Mouse (Mus musculus): ENCODE results near the gene Ankrd63.
"Not testable (repeated sequence)": the region's sequence is repeated elsewhere in the genome, so short reads cannot be mapped to it uniquely, and the experiment has no call there.

Gene Ankrd63

DNA sequence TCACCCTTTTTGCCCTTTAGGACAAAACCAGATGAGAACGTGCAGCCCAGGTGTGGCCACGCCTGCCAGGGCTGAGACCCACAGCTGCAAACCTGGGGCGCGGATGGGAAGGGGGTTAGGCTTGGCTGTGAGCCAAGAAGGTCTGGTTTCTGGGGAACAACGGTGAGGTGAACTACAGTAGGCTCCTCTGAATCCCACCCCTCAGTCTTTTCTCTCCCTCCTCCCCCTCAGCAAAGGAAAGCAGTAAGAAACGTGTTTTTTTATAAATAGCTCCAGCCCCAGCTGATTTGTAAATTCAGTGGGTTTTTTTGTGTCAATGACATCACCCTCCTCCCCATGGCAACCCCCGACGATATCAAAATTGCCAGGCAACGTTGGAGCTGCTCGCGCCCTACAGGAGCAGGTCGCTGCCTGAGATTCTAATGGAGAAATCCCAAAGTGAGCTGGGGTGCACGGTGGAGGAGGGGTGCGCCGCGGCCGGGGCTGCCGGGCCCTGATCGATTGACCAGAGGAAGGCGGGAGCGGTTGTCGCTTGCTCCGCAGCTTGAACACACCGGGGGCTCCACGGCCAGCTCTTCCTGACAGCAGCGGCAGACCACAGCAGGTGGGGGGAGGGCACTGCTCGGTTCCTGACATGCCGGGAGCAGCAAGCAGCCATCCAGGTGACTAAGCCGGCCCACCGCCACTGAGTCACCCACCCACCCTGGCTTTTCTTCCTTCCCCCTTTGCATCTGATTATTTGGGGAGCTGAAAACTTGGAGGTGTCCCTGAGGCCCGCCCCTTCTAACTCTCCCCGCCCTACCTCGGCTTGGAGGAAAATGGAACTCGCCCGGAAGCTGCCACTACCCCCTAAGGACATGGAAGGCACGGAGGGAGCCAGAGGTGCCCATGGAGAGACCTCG lies 40.6 kb downstream of the Ankrd63 start, which contains the start of gene Pak6:
Gene Pak6, plus strand, starts transcription at position 402 of the 902 bp plus-strand sequence.
- peak; percentile 75 for DNase-seq (ENCODE audit: low read depth, low spot score)

DNA sequence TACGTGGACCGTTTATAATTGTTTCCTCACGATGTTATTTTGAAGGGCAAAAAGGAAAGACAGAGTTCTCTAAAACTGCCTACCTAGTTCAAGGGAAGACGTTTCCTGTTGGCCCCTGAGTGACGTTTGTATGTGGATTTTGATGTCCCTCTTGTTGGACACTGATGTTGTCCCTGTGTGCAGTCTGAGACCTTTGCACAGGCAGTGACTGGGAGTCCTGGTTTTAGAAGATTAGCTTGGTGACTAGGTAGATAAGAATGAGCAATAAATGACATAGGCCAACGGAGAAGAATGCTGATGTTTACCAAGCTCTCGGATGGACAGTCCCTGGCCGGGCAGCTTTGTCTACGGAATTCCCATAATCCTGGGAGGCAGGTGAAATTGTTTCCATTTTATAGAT lies 41.9 kb downstream of the Ankrd63 start:
- no peak for DNase-seq (ENCODE audit: low read depth, low spot score)

DNA sequence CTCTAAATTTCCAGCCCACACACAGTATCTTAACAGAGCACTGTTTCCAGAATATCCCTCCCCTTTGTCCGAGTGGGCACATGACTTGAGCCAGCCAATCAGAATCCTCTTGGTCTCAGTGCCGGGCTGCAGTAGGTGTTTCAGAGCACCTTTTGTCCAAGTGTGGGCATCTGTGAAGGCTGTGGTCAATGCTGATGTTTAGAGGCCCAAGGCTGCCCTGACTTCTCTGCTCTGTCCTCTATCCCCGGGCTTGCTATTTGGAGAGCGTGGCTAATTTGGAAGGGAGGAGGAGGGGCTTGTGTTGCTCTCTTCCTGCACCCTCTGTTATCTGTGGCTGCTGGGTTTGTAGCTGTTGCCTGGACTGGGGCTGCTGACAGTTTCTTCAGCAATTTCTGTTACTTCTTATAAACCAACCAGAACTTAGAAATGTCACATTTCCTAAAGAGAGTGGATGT lies 43.7 kb downstream of the Ankrd63 start:
- no peak for DNase-seq (ENCODE audit: low read depth, low spot score)

DNA sequence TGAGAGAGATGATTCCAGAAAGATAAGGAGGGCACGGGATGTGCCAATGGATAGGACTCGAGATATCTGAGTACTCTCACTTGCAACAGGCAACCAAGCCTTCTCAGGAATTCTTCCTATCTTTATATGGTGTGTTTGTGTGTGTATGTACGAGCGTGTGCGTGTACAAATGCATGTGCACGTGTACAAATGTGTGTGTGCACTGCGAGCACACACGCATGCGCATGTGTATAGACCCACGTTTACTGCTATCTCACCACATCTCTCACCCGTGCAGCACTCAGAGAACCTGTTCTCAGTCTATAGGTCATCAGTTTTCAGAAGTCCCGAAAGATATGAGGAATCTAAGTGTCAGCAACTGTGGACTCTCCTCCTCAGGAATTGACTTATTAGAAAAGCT lies 44.3 kb downstream of the Ankrd63 start:
- DNase-seq (ENCODE audit: low read depth, low spot score) = no peak

DNA sequence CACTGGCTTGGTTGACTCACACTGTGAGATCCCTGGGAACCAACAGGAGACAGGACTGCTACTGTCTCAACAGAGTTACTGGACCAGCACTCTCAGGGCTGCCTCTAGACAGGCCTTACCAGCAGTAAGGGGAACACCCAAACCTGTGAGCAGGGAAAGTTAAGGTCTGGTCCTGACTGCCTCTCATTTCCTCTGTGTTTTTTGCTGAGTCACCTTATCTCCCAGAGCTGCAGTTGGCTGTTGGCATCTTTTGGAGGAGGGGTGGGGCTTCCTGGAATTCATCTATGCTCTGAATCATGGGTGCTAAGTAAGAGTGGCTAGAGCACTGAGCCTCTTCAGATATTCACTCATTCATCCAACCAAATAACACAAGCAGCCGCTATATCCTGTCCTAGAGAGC lies 44.7 kb downstream of the Ankrd63 start:
- peak; percentile 59 for DNase-seq (ENCODE audit: low read depth, low spot score)

DNA sequence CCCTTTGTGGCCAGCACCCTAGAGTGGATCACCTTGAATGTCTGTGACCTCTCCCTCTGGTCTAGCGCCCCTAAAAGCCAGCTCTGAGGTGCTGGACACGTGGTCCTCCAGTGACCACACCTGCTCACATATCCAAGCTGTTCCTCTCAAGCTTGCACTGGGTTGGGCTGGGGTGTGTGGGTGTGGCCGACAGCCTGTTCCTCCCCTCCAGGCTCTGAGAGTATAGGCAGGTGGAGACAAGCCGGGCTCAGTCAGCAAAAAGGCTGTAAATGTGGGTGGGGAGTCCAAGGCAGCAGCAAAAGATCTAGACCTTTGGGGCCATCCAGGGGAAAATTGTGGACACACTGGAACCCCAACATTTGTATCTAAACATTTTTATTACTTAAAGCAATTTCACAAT lies 45.3 kb downstream of the Ankrd63 start:
- no peak for DNase-seq (ENCODE audit: low read depth, low spot score)

DNA sequence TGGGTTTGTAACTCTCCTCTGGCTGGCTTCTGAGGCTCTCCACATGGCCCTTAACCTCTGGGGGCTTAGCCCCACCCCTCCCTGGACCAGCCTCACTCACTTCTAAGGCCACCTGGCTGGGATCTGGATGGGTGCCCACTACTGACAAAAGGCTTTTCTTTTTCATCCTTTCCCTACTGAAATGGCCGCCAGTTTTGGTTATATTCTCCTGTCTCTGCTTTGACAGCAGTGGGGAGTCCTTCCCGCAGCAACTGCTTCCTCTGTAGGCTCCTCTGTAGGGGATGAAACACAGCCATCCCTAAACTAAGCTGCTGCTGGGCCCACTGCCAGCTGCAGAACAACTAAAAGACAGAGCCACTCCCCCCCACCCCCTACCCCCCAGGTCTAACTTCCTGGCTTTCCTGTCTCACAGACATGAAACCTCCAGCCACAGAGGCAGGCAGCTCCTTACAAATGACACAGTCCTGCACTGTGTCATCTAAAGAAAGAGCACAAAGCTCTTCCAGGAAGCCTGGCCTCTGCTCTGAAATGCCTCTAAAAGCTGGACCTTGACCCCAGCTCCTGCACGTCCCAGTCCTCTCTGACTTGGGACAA lies 47.0 kb downstream of the Ankrd63 start:
- DNase-seq (ENCODE audit: low read depth, low spot score) = no peak

DNA sequence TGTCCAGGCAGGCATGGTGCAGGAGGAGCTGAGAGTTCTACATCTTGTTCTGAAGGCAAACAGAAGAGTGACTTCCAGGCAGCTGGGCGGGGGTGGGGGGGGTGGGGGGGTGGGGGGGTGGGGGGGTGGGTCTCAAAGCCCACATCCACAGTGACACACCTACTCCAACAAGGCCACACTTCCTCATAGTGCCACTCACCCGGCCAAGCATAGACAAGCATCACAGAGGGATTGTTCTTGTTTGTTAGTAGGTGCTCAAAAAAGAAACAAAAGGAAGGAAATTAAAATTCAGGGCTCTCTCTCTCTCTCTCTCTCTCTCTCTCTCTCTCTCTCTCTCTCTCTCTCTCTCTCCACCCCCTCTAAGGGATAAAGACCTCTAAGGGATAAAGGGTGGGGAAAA lies 53.1 kb downstream of the Ankrd63 start:
- not testable (repeated sequence) for DNase-seq (ENCODE audit: low read depth, low spot score)

Measured in telencephalon, adult 2 months (tissue).